Mouse (Mus musculus) liver (tissue): Measurements from ENCODE around the gene Cdkn2aipnl.
A peak's percentile ranks its signal among the peaks of the same experiment; 100 is the strongest.

ENCODE experiments used
- DNase-seq: peaks from one replicate; pipeline ENCODE4 v3.0.0-alpha.2; 2020; ENCODE audit warnings: mixed read lengths

Gene Cdkn2aipnl

GRCm38 (mm10) chr11:51967443-51968401 lies at the start of gene Cdkn2aipnl:
Gene Cdkn2aipnl, plus strand, starts transcription at chr11:51967661.
- peak; percentile 96 for DNase-seq

- no peak for DNase-seq
Measured at GRCm38 (mm10) chr11:51917951-51918350, 49.5 kb upstream of the Cdkn2aipnl start.

GRCm38 (mm10) chr11:51918576-51918975 lies 48.9 kb upstream of the Cdkn2aipnl start:
- DNase-seq, result no peak

DNA sequence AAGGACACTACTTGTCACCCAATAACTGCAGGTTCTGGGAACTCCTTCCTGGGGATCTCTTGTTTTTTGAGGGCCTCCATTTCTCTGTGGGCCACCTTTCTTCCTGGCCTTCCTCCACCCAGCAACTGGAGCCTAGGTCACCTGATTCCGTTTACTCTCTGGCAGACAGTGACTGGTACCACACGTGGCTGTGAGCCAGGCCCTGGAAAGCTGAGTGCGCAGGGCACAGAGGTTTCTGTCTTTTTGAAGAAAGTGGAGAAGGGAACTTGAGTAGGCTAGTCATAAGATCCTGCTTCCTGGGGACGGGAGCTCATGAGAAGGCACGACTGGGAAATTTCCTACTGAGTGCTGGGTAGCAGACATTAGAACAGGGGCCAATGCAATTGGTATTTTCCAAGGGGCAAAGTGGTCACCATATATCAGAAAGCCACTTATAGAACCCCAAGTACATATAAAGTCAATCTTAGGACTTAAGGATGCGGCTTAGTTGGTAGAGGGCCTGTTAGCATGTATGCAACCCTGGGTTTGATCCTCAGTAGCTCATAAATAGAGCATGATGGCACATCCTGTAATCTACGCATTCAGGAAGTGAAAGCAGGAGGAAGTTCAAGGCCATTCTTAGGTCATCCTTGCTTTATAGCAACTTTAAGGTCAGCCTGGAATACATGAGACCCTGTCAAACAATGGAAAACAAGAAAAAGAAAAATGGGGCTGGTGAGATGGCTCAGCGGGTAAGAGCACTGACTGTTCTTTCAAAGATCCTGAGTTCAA lies 45.9 kb upstream of the Cdkn2aipnl start:
- DNase-seq, result no peak

- no peak for DNase-seq
Measured at GRCm38 (mm10) chr11:51922421-51922841, 45.0 kb upstream of the Cdkn2aipnl start.

GRCm38 (mm10) chr11:51925595-51925994 lies 41.9 kb upstream of the Cdkn2aipnl start:
- peak; percentile 36 for DNase-seq

- DNase-seq, result no peak
Measured at GRCm38 (mm10) chr11:51926385-51926784, 41.1 kb upstream of the Cdkn2aipnl start.

- no peak for DNase-seq
Measured at GRCm38 (mm10) chr11:51927106-51927505, 40.4 kb upstream of the Cdkn2aipnl start.

GRCm38 (mm10) chr11:51931138-51931537 lies 36.3 kb upstream of the Cdkn2aipnl start:
- DNase-seq, result no peak

GRCm38 (mm10) chr11:51931790-51932189 lies 35.7 kb upstream of the Cdkn2aipnl start:
- DNase-seq, result peak; percentile 17

DNA sequence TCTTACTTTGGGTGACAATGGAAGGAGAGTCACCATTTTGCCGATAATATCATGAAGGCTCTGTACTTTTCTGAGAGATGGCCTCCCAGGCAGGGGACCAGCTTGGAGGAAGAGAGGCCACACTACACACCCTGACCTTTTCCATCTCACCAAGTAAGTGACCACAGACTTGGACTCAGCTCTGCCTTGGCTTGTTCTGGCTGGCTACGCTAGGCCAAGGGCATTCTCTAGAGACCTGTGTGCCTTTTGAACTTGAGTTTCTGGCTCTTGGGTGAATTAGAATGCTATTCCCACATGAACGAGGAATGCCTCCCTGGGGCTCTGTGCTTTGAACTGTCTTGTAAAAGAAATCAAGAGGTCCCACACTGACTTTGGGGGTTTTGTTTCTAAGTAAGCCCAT lies 33.2 kb upstream of the Cdkn2aipnl start:
- no peak for DNase-seq

DNA sequence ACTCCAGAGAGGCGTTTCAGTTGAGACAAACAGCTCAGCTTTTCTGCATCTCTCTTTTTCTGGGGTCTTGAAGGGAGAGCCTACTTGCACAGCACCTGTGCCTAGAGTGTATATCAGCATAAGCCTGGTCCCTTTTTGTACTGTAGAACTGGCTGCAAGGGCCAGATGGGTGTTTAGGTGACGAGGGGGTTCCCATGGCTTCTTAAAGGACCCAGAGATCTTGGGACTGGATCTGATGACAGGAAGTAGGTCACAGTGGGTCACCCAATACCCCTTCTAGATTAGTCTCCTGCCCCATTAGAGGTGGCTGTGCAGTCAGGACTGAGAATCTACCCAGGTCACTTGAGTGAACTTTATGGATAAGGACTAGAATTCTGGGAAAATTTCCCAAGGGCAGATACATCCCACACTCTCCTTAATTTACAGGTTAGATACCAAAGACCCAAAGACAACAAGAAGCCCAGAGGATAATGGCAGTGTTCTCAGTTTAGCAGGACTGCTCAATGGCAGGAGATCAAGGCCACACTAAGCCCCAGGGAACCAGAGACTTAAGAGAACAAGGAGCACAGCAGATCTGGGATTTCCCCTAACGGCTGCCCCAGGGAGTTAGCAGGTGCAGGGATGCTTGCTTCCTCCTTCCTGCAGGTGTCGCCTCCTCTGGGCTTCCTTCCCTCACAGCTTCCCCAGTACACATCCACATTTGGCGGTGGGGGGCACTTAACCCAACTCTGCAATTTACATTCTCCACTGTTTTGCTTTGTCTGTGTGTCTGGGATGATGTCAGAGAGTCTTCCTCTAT lies 31.6 kb upstream of the Cdkn2aipnl start:
- DNase-seq, result no peak

- no peak for DNase-seq
Measured at GRCm38 (mm10) chr11:51937361-51937781, 30.1 kb upstream of the Cdkn2aipnl start.

DNA sequence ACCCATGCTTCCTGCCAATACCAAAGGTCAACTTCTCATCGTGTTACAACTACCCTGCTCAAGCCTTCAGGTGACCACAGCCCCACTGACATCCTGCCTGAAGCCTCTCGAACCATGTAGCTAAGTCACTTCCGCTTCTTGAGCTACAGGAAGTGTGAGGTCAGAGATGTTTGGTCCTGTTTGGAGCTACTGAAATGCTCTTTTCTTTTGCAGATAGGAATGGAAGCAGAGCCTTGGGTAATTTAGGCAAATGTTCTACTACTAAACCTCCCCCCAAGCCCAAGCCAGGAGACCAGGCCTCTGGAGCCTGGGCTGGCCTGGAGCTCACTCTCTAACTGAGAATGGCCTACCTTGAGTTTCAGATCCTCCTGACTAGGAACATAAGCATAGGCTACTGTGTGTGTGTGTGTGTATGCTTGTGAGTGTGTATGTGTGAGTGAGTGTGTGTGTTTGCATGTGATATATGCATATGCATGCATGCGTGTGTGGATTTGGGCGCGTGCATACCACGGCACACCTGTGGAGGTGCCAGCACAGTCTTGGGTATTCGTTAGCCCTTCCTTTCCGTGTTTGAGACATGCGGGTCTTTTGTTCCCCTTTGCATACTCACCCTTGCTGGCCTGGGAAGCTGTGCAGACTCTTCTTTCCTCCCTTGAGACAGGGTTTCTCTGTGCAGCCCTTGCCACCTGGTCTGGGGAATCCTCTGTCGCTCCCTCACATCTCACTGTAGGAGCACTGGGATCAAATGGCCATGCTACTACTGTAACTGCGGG lies 28.5 kb upstream of the Cdkn2aipnl start:
- no peak for DNase-seq

DNA sequence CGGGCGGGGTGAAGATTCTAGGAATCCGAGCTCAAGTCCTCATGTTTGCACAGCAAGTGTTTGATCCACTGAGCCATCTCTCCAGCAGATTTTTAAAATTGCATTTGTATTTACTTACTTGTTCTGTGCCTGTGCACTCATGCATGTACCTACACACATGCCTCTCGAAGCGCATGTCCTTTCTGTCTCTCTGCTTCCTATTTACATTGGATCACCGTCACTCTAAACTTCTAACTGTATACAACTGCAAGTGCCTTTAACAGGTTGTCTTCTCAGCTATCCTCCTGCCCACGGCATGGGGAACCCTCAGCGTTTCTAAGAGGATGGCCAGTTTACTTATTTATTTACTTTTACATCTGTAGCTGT lies 27.9 kb upstream of the Cdkn2aipnl start:
- DNase-seq, result no peak

DNA sequence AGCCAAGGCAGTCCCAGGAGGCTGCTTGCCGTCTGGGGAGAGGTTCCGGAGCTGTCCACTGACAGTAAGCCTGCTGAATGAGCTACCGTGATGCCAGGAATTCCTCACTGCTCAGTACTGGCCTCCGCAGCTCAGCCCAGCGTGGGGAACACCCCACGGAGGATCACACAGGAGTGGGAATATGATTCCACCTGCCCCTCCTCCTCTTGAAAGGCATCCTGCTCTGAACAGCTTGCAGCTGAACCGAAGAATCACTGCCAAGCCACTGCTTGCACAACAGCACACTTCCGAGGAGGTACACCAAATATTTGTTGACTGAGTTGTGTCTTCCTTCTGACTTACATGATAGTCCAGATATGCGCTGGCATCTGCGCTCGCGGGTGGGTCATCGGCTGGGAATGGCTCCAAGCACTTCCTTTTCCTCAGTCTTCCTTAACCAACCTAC lies 26.9 kb upstream of the Cdkn2aipnl start:
- DNase-seq, result no peak

GRCm38 (mm10) chr11:51942602-51943499 lies 24.6 kb upstream of the Cdkn2aipnl start:
- DNase-seq, result no peak

GRCm38 (mm10) chr11:51943500-51943841 lies 24.0 kb upstream of the Cdkn2aipnl start:
- DNase-seq, result no peak

DNA sequence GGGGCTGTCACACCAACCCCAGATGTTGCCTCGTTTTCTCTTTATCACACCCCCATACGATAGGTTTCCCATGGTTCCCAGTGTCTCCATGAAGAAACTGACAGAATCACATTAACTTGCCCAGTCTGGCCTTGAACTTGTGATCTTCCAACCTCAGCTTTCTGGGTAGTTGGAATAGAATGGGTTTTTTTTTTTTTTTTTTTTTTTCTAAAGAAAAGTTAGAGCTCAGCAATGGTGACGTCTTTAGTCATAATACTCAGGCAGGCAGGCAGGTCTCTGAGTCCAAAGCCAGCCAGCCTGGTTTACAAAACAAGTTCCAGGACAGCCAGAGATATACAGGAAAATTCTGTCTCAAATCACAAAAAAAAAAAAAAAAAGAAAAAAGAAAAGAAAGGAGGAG lies 23.2 kb upstream of the Cdkn2aipnl start:
- no peak for DNase-seq

GRCm38 (mm10) chr11:51945548-51945947 lies 21.9 kb upstream of the Cdkn2aipnl start:
- no peak for DNase-seq

DNA sequence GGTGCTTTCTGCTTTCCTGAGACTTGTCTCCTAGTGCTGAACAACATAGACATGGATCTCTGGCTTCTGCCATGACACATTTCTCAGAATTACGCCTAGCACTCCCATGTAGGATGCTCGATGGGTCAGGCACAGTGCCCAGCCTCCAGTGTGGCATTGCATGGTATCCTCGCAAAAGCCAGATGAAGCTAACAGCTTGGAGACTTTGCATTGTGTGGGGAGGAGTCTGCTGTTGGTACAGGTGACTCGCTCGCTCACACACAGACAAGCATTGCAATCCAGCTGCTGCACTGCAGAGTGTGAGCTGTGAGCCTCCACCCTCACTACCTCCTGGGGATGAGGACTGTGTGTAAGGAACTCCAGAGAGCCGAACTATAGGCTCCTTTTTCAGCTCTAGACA lies 21.3 kb upstream of the Cdkn2aipnl start:
- DNase-seq, result no peak
